In genomic region chr2:172934420-172934788, GRCm38 (mm10) we compare ENCODE assay signal across 9 mouse cellular contexts. TPM values are rescaled to one million over a fixed set of nuclear protein-coding genes. Genes with fewer than 3 reads are reported as not detected.
DNase-seq lines count a peak whose midpoint lies in the region; ATAC-seq lines count a peak whose summit lies in the region.
"Had no signal": no experiment of that assay in that cellular context is flagged by ENCODE, and none has a peak within 500 bp of the region (broad histone marks: within the 10 kb centered on the region; RNA-seq: fewer than 3 reads in every experiment).

No protein-coding gene starts in this region.

- H3K27me3 ChIP-seq in kidney, embryonic 15.5 days: peaks cover 18% of the 10 kb centered on the region
- H3K27me3 ChIP-seq in embryonic facial prominence, embryonic 14.5 days (replicated peaks; ENCODE audit: control insufficient read depth, insufficient read depth, low read length): peaks cover 7% of the 10 kb centered on the region; the same call in 1 of the 2 replicates
- peaks cover 30% of the 10 kb centered on the region for H3K27me3 ChIP-seq in hindbrain, embryonic 16.5 days (replicated peaks; ENCODE audit: control insufficient read depth, insufficient read depth, low read length)
- peaks cover 41% of the 10 kb centered on the region for H3K27me3 ChIP-seq in midbrain, embryonic 15.5 days (replicated peaks)
- H3K27me3 ChIP-seq: CH12.LX had no signal

- 11% methylated on average over 8 of the region's 8 CpGs for WGBS in kidney, embryonic 15.5 days
- 2% methylated on average over 8 of the region's 8 CpGs for WGBS in embryonic facial prominence, embryonic 14.5 days
- 1% methylated on average over 8 of the region's 8 CpGs for WGBS in hindbrain, embryonic 16.5 days
- 3% methylated on average over 8 of the region's 8 CpGs for WGBS in midbrain, embryonic 15.5 days

- H3K4me1 ChIP-seq in kidney, embryonic 15.5 days: peaks cover 97% of the 10 kb centered on the region
- peaks cover 71% of the 10 kb centered on the region for H3K4me1 ChIP-seq in embryonic facial prominence, embryonic 14.5 days (ENCODE audit: control insufficient read depth, insufficient read depth, low read length)
- H3K4me1 ChIP-seq in hindbrain, embryonic 16.5 days (ENCODE audit: control insufficient read depth, insufficient read depth, low read depth, low read length): peaks cover 30% of the 10 kb centered on the region
- H3K4me1 ChIP-seq in midbrain, embryonic 15.5 days: peaks cover 44% of the 10 kb centered on the region

- no peaks in the 10 kb centered on the region for H3K36me3 ChIP-seq in kidney, embryonic 15.5 days
- H3K36me3 ChIP-seq in embryonic facial prominence, embryonic 14.5 days (ENCODE audit: control insufficient read depth, insufficient read depth, low read length): no peaks in the 10 kb centered on the region
- no peaks in the 10 kb centered on the region for H3K36me3 ChIP-seq in hindbrain, embryonic 16.5 days (ENCODE audit: control insufficient read depth, insufficient read depth, low read length)
- no peaks in the 10 kb centered on the region for H3K36me3 ChIP-seq in midbrain, embryonic 15.5 days (replicated peaks)

- peak overlapping the region; percentile 94 for H3K4me2 ChIP-seq in kidney, embryonic 15.5 days
- peak overlapping the region; percentile 99 for H3K4me2 ChIP-seq in embryonic facial prominence, embryonic 14.5 days (ENCODE audit: low read depth, low read length)
- H3K4me2 ChIP-seq in hindbrain, embryonic 16.5 days (ENCODE audit: low read length): peak overlapping the region; percentile 55
- H3K4me2 ChIP-seq in midbrain, embryonic 15.5 days: peak overlapping the region; percentile 48

- no peaks in the 10 kb centered on the region for H3K9me3 ChIP-seq in kidney, embryonic 15.5 days (replicated peaks)
- no peaks in the 10 kb centered on the region for H3K9me3 ChIP-seq in embryonic facial prominence, embryonic 14.5 days (ENCODE audit: control insufficient read depth, low read length)
- no peaks in the 10 kb centered on the region for H3K9me3 ChIP-seq in hindbrain, embryonic 16.5 days (ENCODE audit: control insufficient read depth, low read length)
- H3K9me3 ChIP-seq in midbrain, embryonic 15.5 days: no peaks in the 10 kb centered on the region

- H3K4me3 ChIP-seq in kidney, embryonic 15.5 days (replicated peaks): peak overlapping the region; percentile 18
- H3K4me3 ChIP-seq in embryonic facial prominence, embryonic 14.5 days (ENCODE audit: low read depth, low read length): peak overlapping the region; percentile 13
- H3K4me3 ChIP-seq in hindbrain, embryonic 16.5 days (ENCODE audit: low read length): peak overlapping the region; percentile 27
- H3K4me3 ChIP-seq in midbrain, embryonic 15.5 days: peak overlapping the region; percentile 7; the same call in 1 of the 2 replicates

- H3K27ac ChIP-seq in kidney, embryonic 15.5 days: peak overlapping the region; percentile 97
- peak overlapping the region; percentile 83 for H3K27ac ChIP-seq in embryonic facial prominence, embryonic 14.5 days (replicated peaks; ENCODE audit: low read depth, low read length)
- peak overlapping the region; percentile 75 for H3K27ac ChIP-seq in hindbrain, embryonic 16.5 days (ENCODE audit: low read depth, low read length)
- H3K27ac ChIP-seq in midbrain, embryonic 15.5 days: peak overlapping the region; percentile 53

- no peak for DNase-seq in kidney, postnatal 10 days
- DNase-seq in embryonic facial prominence, embryonic 14.5 days (ENCODE audit: low spot score): no peak
- no peak for DNase-seq in spleen, adult 18-20 months
- DNase-seq in urinary bladder, postnatal 36 days (ENCODE audit: low spot score in 2 of 2): no peak
- DNase-seq in thymus, postnatal 10 days (ENCODE audit: low spot score in 2 of 2): no peak

- no peak for ATAC-seq in kidney, embryonic 15.5 days (replicated peaks; ENCODE audit: low FRiP score)
- peak; percentile 30; the same call in 1 of the 2 replicates for ATAC-seq in embryonic facial prominence, embryonic 14.5 days (ENCODE audit: low read depth)
- no peak for ATAC-seq in hindbrain, embryonic 16.5 days
- peak; percentile 61; the same call in 1 of the 2 replicates for ATAC-seq in midbrain, embryonic 15.5 days (replicated peaks)

- 0 out of 2 replicates have a peak overlapping the region, but pooled peaks have one; percentile 14 for H3K9ac ChIP-seq in kidney, embryonic 15.5 days
- 0 out of 2 replicates have a peak overlapping the region, but pooled peaks have one; percentile 55 for H3K9ac ChIP-seq in embryonic facial prominence, embryonic 14.5 days (ENCODE audit: low read depth, low read length)
- peak overlapping the region; percentile 56 for H3K9ac ChIP-seq in hindbrain, embryonic 16.5 days (ENCODE audit: low read depth, low read length)
- peak overlapping the region; percentile 9; the same call in 1 of the 2 replicates for H3K9ac ChIP-seq in midbrain, embryonic 15.5 days

RNA-seq across cellular contexts. Expression of gene Bmp7, which starts 5.7 kb away (rescaled TPM):
- 43.0 and 46.3 TPM in 2 replicates for polyA plus RNA-seq in kidney, embryonic 15.5 days (2015; fragmentation: Nextera tagmentation; extraction: Ambion mirVana)
- 25.6 and 26.6 TPM in 2 replicates for polyA plus RNA-seq in embryonic facial prominence, embryonic 14.5 days (2014; fragmentation: Nextera tagmentation; extraction: Ambion mirVana)
- 13.7 and 20.0 TPM in 2 replicates for polyA plus RNA-seq in hindbrain, embryonic 16.5 days (2015; fragmentation: Nextera tagmentation; extraction: Ambion mirVana)
- 14.3 and 17.2 TPM in 2 replicates for polyA plus RNA-seq in midbrain, embryonic 15.5 days (2015; fragmentation: Nextera tagmentation; extraction: Ambion mirVana)

RNA-seq across cellular contexts. Expression of gene Spo11, which starts 43.1 kb away (rescaled TPM):
- polyA plus RNA-seq in kidney, embryonic 15.5 days (2015; fragmentation: Nextera tagmentation; extraction: Ambion mirVana): 0.08 and 0.09 TPM in 2 replicates
- 1.8 and 3.1 TPM in 2 replicates for polyA plus RNA-seq in embryonic facial prominence, embryonic 14.5 days (2014; fragmentation: Nextera tagmentation; extraction: Ambion mirVana)
- polyA plus RNA-seq in hindbrain, embryonic 16.5 days (2015; fragmentation: Nextera tagmentation; extraction: Ambion mirVana): 1.2 and 1.8 TPM in 2 replicates
- 1.4 TPM in 2 replicates for polyA plus RNA-seq in midbrain, embryonic 15.5 days (2015; fragmentation: Nextera tagmentation; extraction: Ambion mirVana)

Comparison
In these comparisons a context has a peak if more than half of its experiments do, and no peak if none do; other contexts are left out.
1. ATAC-seq: peak in embryonic facial prominence, embryonic 14.5 days (single experiment) and midbrain, embryonic 15.5 days (single experiment); none in kidney, embryonic 15.5 days (single experiment) and hindbrain, embryonic 16.5 days (single experiment).
2. H3K4me2 ChIP-seq: peak in every context shown above with its lines; median percentile 99 in embryonic facial prominence, embryonic 14.5 days; 94 in kidney, embryonic 15.5 days; 55 in hindbrain, embryonic 16.5 days; 48 in midbrain, embryonic 15.5 days.
3. Peak in every context shown above with its lines, with median percentiles within 50 percentile points of each other: H3K27ac ChIP-seq, H3K4me3 ChIP-seq and H3K9ac ChIP-seq.